Mouse (Mus musculus): ENCODE measurements around the gene Adam30.
A peak's percentile ranks its signal among the peaks of the same experiment; 100 is the strongest.
"Not testable (repeated sequence)": the region's sequence is repeated elsewhere in the genome, so short reads cannot be mapped to it uniquely, and the experiment has no call there.

Adam30 gene

DNA sequence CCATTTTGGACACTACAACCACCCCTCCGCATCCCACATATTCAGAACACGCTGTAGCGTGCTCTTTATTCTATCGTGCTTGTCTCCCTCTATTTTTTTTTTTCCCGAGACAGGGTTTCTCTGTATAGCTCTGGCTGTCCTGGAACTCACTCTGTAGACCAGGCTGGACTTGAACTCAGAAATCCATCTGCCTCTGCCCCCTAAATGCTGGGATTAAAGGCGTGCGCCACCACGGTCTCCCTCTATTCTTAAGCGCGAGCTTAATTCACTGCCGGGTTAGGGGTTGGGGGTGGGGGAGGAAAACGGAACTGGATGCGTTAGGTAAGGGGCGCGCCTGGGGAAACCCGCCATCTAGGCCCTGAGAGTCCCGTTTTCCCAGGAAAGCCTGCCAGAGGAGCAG is at the start of gene Adam30:
Adam30 (plus strand) TSS at position 301 of the 400 bp plus-strand sequence.
- DNase-seq (ENCODE audit: inconsistent ontology term): no peak

DNA sequence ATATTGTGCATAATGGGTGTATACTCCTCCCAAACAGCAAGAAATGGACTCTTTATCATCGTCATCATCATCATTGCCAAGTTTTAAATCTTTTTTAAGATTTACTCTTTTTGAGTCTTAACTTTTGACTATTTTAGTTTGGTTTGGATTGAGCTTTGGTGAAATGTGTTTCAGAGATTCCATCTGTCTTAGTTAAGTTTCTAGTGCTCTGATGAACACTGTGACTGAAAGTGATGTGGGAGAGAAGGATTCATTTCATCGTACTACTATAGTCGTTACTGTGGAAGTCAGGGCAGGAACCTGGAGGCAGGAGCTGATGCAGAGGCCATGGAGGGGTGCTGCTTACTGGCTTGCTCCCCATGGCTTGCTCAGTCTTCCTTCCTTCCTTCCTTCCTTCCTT is 42.2 kb upstream of the Adam30 start:
- no peak for DNase-seq (ENCODE audit: inconsistent ontology term)

DNA sequence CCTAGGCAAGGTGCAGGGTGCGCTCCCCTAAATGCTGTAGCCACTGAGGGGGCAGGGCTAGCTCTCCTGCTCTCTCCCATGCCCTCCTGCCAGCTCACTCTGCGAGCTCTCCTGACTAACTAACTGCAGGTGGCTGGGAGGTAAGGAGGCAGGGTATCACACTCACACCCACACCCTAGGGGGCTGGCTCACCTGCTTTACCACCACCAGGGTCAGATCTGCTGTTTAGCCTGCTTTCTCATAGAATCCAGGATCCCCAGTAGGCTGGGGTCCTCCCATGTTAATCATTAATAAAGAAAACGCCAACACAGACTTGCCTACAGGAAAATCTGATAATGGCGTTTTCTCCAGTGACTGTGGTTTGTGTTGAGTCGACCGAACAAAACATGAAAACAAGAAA is 41.1 kb upstream of the Adam30 start:
- no peak for DNase-seq (ENCODE audit: inconsistent ontology term)

DNA sequence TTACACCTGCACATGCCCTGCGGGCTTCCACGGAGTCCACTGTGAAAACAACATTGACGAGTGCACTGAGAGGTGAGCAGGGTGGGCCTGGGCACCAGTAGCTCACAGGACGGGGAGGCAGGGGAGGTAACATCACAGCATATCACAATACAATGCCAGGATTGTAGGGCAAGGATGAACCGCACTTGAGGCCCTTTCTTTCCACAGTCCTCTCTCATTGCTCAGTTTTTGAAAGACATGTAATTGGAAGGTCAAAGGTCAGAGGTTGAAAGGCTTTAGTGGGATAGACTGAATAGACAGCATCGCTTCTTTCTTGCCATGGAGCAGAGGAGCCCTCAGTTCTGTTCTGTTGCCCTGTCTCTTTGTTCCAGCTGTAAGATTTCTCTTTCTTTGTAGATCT is 39.5 kb upstream of the Adam30 start:
- DNase-seq (ENCODE audit: inconsistent ontology term): no peak

DNA sequence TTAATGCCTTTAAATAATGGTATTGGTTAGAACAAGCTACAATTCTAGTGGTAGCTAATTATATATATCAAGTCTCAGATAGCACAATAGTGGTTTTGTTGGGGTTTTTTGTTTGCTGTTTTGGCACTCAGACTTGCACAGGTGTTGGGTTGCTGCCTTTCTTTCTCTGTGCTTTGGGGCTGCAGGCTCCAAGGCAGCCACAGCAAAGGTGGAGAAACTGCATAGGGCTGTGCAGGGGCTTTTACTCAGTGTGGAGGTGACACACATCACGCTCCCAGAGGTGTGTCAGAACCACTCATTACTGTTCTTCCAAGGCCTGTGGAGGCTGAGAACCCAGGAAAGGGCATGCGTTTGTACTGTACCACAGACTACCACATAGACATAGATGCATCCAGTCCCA is 32.7 kb upstream of the Adam30 start:
- no peak for DNase-seq (ENCODE audit: inconsistent ontology term)

DNA sequence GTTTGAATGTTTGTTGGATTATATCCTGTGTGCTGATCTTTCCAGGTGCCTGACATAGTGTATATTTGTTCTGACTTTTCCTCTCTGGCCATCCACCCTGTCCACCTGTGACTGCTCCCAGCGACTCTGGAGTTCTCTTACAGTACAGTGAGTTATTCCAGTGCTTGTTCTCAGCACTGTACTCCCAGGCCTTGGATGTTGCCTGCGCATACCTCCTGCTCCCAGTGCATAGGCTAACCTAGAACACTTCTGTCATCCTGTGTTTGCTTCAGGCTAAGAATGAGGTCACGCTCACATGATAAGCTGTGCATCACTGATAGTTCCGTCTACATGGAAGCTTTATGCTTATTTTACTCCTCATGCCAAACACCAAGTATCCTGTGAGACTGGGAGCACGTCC is 31.7 kb upstream of the Adam30 start:
- DNase-seq (ENCODE audit: inconsistent ontology term): no peak

DNA sequence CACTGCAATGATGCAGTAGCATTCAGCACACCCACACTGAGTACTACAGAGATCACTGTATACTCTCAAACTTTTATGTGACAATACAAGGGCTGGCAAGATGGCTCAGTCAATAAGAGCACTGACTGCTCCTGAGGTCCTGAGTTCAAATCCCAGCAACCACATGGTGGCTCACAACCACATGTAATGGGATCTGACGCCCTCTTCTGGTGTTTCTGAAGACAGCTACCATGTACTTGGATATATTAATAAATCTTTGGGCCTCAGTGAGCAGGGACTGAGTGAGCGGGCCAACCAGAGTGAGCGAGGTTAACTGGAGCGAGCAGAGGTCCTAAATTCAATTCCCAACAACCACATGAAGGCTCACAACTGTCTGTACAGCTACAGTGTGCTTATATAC is 28.3 kb upstream of the Adam30 start:
- not testable (repeated sequence) for DNase-seq (ENCODE audit: inconsistent ontology term)

DNA sequence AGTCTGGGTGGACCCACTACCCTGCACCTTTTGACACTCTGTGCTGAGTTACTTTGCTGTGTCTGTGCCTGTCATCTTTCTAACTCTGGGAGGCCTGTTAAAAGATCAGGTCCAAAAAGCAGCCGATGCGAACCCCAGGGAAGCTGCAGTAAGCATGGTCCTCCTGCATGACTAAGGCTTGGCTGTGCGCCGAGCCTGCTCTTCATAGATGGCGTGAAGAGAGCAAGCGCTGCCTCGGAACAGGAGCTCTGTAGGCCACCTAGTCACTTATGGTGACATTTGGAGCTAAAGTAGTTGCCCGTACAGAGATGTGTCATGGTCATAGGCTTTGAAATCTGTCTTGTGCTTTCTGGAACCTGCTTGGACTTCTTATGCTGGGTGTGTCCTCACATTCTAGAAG is 27.8 kb upstream of the Adam30 start:
- no peak for DNase-seq (ENCODE audit: inconsistent ontology term)

DNA sequence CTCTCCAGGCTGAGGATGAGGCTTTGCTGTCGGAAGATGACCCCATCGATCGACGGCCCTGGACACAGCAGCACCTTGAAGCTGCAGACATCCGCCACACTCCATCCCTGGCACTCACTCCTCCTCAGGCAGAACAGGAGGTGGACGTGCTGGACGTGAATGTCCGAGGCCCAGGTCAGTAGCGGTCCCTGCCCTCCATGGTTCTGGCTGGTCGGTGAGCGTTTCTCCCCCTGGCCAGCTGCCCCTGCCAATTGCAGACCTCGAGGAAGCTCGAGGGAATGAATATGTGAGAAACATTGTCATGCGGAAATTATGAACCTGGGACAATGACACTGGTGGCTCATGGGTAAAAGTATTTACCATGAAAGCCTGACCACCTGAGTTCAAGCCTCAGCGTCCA is 19.0 kb upstream of the Adam30 start:
- DNase-seq (ENCODE audit: inconsistent ontology term): no peak

DNA sequence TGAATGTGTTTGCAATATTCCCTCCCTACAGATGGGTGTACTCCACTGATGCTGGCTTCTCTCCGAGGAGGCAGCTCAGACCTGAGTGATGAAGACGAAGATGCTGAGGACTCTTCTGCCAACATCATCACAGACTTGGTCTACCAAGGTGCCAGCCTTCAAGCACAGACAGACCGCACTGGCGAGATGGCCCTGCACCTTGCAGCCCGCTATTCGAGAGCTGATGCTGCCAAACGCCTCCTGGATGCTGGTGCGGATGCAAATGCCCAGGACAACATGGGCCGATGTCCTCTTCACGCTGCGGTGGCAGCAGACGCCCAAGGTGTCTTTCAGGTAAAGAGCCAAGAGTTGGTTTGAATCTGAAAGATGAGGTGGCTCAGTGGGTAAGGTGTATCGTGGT is 17.6 kb upstream of the Adam30 start:
- no peak for DNase-seq (ENCODE audit: inconsistent ontology term)

DNA sequence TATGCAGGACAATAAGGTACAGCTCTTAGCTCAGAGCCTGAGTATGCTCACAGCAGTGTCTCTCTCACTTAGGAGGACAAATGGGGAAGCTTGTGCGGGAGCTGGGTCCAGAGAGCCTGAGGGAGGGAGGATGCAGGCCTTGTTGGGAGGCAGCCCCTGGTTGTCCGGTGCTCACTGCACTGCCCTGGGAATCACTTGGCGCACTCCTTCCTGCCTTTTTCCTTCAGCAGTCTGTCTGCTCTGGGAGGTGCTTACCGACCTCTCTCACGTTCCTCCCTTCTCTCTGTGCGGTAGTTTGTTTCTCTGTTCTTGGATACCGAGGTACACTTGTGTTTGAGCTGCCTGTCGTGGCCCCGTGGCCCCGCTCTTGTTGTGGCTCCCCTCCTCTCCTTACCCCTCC is 15.2 kb upstream of the Adam30 start:
- DNase-seq (ENCODE audit: inconsistent ontology term): no peak

DNA sequence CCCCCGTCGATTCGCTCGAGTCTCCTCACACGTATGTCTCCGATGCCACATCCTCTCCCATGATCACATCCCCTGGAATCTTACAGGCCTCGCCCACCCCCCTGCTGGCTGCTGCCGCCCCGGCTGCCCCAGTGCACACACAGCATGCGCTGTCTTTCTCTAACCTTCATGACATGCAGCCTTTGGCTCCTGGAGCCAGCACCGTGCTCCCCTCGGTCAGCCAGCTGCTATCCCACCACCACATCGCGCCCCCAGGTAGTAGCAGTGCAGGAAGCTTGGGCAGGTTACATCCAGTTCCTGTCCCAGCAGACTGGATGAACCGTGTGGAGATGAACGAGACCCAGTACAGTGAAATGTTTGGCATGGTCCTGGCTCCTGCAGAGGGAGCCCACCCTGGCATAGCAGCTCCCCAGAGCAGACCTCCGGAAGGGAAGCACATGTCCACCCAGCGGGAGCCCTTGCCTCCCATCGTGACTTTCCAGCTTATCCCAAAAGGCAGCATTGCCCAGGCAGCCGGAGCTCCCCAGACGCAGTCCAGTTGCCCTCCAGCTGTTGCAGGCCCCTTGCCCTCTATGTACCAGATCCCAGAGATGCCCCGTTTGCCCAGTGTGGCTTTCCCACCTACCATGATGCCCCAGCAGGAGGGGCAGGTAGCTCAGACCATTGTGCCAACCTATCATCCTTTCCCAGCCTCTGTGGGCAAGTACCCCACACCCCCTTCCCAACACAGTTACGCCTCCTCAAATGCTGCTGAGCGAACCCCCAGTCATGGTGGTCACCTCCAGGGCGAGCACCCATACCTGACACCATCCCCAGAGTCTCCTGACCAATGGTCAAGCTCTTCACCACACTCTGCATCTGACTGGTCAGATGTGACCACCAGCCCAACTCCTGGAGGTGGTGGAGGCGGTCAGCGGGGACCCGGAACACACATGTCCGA is 13.7 kb upstream of the Adam30 start:
- no peak for DNase-seq (ENCODE audit: inconsistent ontology term)

DNA sequence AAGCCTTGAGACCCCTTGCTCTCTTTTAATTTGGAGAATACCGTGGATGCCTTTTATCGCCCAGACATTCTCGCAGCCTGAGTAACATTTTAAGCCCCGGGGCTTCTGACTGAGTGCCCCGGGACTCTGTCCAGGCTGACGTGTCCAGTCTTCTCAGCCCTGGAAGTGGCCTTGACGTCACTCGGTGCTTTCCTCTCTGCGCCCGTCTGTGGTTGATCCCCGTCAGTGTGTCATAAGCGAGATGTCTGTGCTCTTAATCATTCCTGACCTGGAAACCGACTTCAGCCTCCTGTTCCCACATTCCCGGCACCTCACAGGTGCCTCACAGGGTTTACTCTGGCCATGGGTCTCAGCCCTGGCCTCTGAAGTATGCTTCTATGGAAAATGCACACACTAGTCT is 12.7 kb upstream of the Adam30 start:
- DNase-seq (ENCODE audit: inconsistent ontology term): no peak

DNA sequence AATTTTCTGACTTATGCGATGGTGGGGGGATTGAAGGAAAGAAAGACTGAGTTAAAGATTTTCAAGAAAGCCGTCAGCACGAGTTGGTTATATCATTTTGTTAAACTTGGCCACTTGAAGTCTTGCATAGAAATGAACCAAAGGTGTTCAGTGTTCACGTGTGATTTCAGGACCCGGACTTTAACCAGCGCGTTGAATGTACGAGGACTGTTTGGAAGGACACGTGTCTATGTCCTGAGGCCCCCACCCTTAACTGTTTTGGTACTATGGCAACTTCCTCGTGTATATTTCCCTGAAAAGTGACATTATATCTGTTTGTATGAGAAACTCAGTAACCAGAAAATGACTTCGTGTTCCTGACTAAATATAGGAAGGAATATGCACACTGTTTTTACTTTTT is 10.5 kb upstream of the Adam30 start:
- no peak for DNase-seq (ENCODE audit: inconsistent ontology term)

DNA sequence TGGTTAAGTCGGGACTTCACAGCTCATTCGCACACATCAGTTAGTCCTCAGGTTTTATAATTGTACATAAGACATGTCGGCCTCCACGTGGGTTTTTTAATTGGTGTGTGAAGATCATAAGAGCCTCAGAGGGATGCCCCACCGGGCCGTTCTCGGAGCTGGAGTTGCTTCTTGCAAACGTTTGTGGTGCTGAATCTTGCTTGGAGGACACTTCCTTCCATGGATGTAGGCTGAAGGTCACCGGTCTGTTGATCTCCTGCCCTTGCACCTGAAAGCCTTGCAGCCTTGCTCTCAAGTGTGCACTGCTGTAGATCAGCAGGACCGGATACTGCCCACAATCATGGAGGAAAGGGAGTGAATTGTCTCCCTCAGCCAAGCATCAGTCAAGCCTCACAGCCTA is 9.4 kb upstream of the Adam30 start:
- DNase-seq (ENCODE audit: inconsistent ontology term): no peak

DNA sequence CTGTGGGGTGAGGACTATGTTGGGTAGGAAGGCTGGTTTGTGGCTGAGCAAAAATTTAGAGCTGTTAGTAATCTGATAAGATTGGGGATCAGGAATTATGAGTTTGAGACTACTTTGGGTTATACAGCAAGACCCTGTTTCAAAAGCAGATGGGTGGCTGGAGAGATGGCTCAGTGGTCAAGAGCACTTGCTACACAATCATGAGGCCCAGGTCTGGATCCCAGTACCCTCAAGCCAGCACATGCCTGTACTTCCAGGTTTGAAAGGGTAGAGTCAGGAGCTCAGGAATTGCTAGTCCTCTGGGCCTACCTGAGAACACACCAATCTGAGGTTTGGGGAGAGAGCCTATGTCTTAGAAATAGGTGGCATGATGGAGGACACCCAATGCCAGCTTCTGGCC is 7.0 kb upstream of the Adam30 start:
- DNase-seq (ENCODE audit: inconsistent ontology term): no peak

DNA sequence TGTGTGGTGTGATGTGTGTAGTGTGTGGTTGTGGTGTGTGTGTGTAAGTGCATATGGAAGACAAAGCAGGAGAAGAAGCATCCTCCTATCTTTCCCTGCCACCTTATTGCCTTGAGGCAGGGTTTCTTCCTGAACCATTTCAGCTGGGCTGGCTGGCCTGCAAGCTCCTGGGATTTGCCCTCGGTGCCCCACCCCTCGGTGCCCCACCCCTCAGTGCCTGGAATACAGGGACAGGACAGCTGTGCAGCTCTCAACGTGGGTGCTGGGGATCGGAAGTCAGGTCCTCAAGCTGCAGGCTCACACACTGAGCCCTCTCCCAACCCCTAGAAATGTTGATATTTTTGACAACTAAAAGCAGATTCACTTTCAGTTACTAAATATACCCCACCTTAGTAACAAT is 4.3 kb upstream of the Adam30 start:
- no peak for DNase-seq (ENCODE audit: inconsistent ontology term)

DNA sequence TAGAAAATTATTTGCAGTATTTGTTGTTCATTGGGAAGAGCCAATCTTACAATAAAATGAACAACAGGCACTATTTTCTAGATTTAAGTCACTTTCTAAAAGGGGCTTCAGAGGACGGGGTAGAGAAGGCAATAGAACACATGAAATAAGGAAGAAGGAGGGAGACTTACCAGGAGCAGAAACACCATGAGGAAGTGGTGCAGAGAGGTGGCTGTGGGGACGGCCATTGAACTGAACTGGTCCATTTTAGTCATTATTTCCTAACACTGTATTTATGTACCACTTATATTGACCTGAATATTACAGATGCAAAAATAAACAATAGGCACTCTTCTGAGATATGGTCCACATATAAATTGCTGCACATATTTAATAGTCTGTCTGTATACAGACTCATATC is 3.4 kb upstream of the Adam30 start:
- no peak for DNase-seq (ENCODE audit: inconsistent ontology term)

DNA sequence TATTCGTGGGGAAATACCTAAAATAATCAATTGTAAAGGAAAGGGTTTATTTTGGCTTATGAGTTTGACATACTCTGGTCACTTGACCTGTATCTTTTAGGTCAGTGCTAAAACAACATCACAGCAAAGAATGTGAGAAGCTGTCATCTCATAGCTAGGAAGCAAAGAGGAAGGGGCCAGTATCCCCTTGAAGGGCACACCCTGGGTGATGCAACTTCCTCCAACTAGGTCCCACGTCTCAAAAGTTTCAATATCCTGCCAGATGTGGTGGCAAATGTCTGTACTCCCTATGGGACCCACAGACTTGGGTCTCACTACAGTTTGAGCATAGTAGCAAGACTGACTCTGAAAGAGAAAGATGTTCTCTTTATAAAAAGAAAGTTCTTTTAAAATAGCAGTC is 2.8 kb upstream of the Adam30 start:
- no peak for DNase-seq (ENCODE audit: inconsistent ontology term)

DNA sequence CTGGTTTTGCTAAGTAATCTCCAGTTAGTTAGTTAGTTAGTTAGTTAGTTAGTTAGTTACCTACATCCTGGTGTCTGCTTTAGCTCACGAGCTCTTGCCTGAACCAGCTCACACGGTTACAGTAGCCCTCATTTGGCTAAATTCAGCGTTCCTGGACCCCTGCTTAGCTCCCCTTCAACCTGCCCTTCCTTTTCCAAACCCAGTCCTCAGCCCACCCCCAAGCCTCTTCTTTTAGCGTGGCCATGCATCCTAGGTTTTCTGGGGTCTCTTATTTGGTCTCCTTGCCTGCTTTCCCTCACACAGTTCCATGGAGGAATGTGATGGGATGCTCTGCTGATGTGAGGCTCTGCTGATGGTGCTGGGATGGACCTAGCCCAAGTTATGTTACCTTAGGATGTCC is 1.8 kb upstream of the Adam30 start:
- DNase-seq (ENCODE audit: inconsistent ontology term): no peak

DNA sequence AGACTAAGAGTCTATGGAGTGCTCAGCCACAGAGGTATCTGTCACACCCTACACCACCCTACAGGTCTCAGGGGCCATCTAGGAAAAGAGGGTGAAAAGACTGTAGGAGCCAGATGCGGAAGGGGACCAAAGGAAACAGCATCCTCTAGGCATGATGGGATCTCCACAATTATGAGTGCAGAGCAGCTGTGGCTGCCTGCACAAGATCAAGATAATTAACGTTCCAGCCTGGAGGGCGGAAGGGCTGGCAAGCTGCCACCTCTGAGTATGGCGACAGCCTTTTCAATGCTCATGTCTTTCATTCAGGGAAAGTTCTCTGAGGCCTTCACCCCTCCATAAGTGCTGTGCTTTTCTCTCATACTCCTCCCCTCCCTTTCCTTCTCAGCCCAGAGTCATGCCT is 1.1 kb upstream of the Adam30 start:
- DNase-seq (ENCODE audit: inconsistent ontology term): peak; percentile 51

DNA sequence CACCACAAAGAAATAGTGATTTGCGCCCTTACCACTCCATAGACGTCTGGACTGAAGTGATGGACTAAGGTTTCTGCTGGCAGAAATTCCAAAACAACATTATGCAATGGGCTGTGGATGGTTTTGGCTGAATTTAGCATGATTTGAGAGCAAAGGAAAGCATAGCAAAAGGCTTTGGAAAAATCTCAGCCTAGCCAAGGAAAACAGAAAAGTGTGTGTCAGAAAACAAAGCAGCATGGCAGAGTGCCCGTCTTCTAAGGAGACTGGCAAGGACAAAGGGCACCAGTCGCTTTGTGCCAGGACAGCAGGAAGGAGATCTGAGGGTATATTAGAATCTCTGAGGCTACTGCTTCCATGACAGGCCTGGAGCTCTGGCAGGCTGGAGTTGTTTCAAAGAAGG is 17.9 kb downstream of the Adam30 start:
- DNase-seq (ENCODE audit: inconsistent ontology term): peak; percentile 53

DNA sequence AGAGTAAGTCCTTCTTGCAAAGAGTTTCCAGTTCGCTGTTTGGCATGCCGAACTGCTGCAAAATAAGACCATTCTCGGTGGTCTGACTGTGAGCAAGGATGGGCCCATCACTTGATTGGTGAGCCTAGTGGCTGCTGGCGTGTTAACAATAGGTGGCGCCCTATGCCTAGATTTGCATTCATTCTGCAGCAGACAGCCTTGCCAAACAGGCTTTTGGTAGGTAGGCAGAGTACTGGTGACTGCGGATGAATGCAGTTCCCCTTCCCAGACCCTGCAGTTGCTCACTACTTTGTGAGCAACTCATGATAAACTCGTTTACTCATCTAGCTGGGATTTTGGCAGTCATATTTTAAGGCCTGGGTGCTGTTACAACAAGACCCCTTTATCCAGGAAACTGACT is 20.4 kb downstream of the Adam30 start:
- DNase-seq (ENCODE audit: inconsistent ontology term): peak; percentile 29

DNA sequence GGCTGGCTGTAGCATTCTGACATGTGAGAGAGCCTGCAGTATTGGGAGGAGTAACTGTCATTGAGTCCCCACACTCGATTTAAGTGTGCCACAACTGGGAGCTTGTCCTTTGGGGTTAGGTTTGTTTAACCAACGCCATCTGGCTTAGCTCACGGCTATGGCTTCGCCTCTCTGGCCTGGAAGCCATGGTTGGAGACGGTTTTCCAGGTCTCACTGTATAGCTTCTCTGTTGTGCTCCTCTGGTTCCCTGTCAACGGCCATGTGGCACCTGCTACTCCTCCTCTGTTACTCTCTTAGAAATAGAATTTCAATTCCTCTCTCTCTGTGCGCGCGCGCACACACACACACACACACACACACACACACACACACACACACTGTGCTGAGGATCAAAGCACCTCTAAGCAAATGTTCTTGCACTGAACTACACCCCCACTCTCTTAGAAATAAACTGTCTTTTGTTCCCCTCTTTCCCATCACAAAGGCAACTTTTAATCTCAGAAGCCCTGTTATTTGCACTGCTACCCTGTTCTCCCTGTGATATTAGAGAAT is 24.8 kb downstream of the Adam30 start:
- no peak for DNase-seq (ENCODE audit: inconsistent ontology term)

Data from Muller cell, postnatal 12 days (primary cell).